15 mouse cellular contexts compared by ENCODE assay signal in the genomic region with DNA sequence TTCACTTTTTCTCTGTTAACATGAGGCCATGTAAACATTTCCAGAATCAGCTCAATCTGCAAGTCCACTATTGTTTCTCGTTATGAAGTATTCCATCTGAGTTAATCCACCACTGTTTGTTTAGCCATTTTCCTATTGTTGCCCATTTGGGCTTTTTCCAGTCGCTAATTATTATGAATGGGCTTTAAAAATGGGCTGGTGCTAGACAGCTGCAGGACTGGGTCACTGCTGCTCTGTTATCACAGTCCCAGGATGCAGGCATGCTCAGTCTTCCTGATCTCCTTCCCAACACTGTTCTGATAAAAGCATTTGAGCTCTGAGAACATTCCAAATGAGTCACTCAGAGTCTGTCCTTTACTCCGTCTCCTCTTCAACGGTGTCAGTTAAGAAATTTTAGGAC. TPM values are rescaled to one million over a fixed set of nuclear protein-coding genes. Genes with fewer than 3 reads are reported as not detected.
DNase-seq lines count a peak whose midpoint lies in the region; ATAC-seq and TF ChIP-seq lines count a peak whose summit lies in the region.
"Had no signal": no experiment of that assay in that cellular context is flagged by ENCODE, and none has a peak within 500 bp of the region (broad histone marks: within the 10 kb centered on the region; RNA-seq: fewer than 3 reads in every experiment).

No protein-coding gene starts in this region.

- peak; percentile 88 for ATAC-seq in heart, embryonic 16.5 days (replicated peaks; ENCODE audit: extremely low read depth, insufficient read depth, low FRiP score)
- ATAC-seq in lung, embryonic 16.5 days (ENCODE audit: low read depth), result peak; percentile 76
- ATAC-seq: forebrain, embryonic 15.5 days had no signal

- DNase-seq in kidney, adult 2 months, result peak; percentile 28
- DNase-seq in kidney, adult 18-20 months, result no peak
- DNase-seq in heart, adult 9 months (ENCODE audit: low spot score in 2 of 2), result peak; percentile 70 to 88
- DNase-seq in layer of hippocampus, postnatal 10 days (ENCODE audit: low spot score in 2 of 2), result no peak
- no peak for DNase-seq in ovary, postnatal 14 days (ENCODE audit: low spot score)
- DNase-seq: thymus, adult 2 months had no signal

- TF ChIP-seq POLR2A in kidney, adult 2 months (IDR thresholded peaks at IDR 0.05; ENCODE audit: low read depth, low read length), result no peak

- H3K9ac ChIP-seq in heart, embryonic 16.5 days (ENCODE audit: low read length), result no peak overlapping the region
- no peak overlapping the region for H3K9ac ChIP-seq in lung, embryonic 16.5 days (ENCODE audit: low read length)
- H3K9ac ChIP-seq: forebrain, embryonic 15.5 days; hindbrain, embryonic 13.5 days; limb, embryonic 12.5 days; midbrain, embryonic 12.5 days had no signal

- H3K27ac ChIP-seq in kidney, adult 2 months (ENCODE audit: insufficient read depth, low read depth, low read length), result no peak overlapping the region
- H3K27ac ChIP-seq in heart, embryonic 16.5 days (ENCODE audit: low read length), result peak overlapping the region; percentile 23
- no peak overlapping the region for H3K27ac ChIP-seq in lung, embryonic 16.5 days (ENCODE audit: low read length)
- H3K27ac ChIP-seq: embryonic facial prominence, embryonic 10.5 days; forebrain, embryonic 15.5 days; hindbrain, embryonic 13.5 days; layer of hippocampus, adult 2 months; limb, embryonic 12.5 days; midbrain, embryonic 12.5 days had no signal

- WGBS in kidney, adult 2 months, result 56% methylated on average over 4 of the region's 4 CpGs
- 24% methylated on average over 4 of the region's 4 CpGs for WGBS in heart, embryonic 16.5 days
- 44% methylated on average over 4 of the region's 4 CpGs for WGBS in lung, embryonic 16.5 days

- H3K4me2 ChIP-seq in heart, embryonic 16.5 days (ENCODE audit: low read depth, low read length), result no peak overlapping the region
- H3K4me2 ChIP-seq in lung, embryonic 16.5 days (ENCODE audit: low read depth, low read length), result no peak overlapping the region
- H3K4me2 ChIP-seq: forebrain, embryonic 15.5 days; hindbrain, embryonic 13.5 days; limb, embryonic 12.5 days; midbrain, embryonic 12.5 days had no signal

- no peak overlapping the region for H3K4me3 ChIP-seq in kidney, adult 2 months (ENCODE audit: insufficient read depth, low read depth, low read length)
- no peak overlapping the region for H3K4me3 ChIP-seq in heart, embryonic 16.5 days (ENCODE audit: low read length)
- H3K4me3 ChIP-seq in lung, embryonic 16.5 days (ENCODE audit: low read length), result no peak overlapping the region
- H3K4me3 ChIP-seq: embryonic facial prominence, embryonic 10.5 days; forebrain, embryonic 15.5 days; hindbrain, embryonic 13.5 days; layer of hippocampus, adult 2 months; limb, embryonic 12.5 days; midbrain, embryonic 12.5 days had no signal

- no peaks in the 10 kb centered on the region for H3K9me3 ChIP-seq in heart, embryonic 16.5 days (replicated peaks; ENCODE audit: control insufficient read depth, low read length)
- H3K9me3 ChIP-seq in lung, embryonic 16.5 days (ENCODE audit: control insufficient read depth, low read length), result no peaks in the 10 kb centered on the region
- H3K9me3 ChIP-seq: embryonic facial prominence, embryonic 10.5 days; forebrain, embryonic 15.5 days; hindbrain, embryonic 13.5 days; limb, embryonic 12.5 days; midbrain, embryonic 12.5 days had no signal

- no peaks in the 10 kb centered on the region for H3K27me3 ChIP-seq in kidney, adult 2 months (replicated peaks; ENCODE audit: control insufficient read depth, insufficient read depth, low read length)
- no peaks in the 10 kb centered on the region for H3K27me3 ChIP-seq in heart, embryonic 16.5 days (ENCODE audit: control insufficient read depth, insufficient read depth, low read length)
- H3K27me3 ChIP-seq in lung, embryonic 16.5 days (ENCODE audit: control insufficient read depth, insufficient read depth, low read depth, low read length), result no peaks in the 10 kb centered on the region
- H3K27me3 ChIP-seq: forebrain, embryonic 15.5 days; hindbrain, embryonic 13.5 days; limb, embryonic 12.5 days; midbrain, embryonic 12.5 days had no signal

- no peaks in the 10 kb centered on the region for H3K4me1 ChIP-seq in kidney, adult 2 months (ENCODE audit: control insufficient read depth, insufficient read depth, low read length)
- H3K4me1 ChIP-seq in heart, embryonic 16.5 days (ENCODE audit: control insufficient read depth, insufficient read depth, low read length), result peaks cover 3% of the 10 kb centered on the region
- no peaks in the 10 kb centered on the region for H3K4me1 ChIP-seq in lung, embryonic 16.5 days (replicated peaks; ENCODE audit: control insufficient read depth, insufficient read depth, low read length)
- H3K4me1 ChIP-seq: embryonic facial prominence, embryonic 10.5 days; hindbrain, embryonic 13.5 days; limb, embryonic 12.5 days; midbrain, embryonic 12.5 days had no signal

- H3K36me3 ChIP-seq in kidney, adult 2 months (ENCODE audit: control insufficient read depth, insufficient read depth, low read length), result no peaks in the 10 kb centered on the region
- no peaks in the 10 kb centered on the region for H3K36me3 ChIP-seq in heart, embryonic 16.5 days (ENCODE audit: control insufficient read depth, insufficient read depth)
- no peaks in the 10 kb centered on the region for H3K36me3 ChIP-seq in lung, embryonic 16.5 days (ENCODE audit: control insufficient read depth, insufficient read depth, low read length)
- H3K36me3 ChIP-seq: embryonic facial prominence, embryonic 10.5 days; forebrain, embryonic 15.5 days; hindbrain, embryonic 13.5 days; limb, embryonic 12.5 days; midbrain, embryonic 12.5 days had no signal

- no peak for TF ChIP-seq CTCF in kidney, adult 2 months (conservative IDR thresholded peaks at IDR 0.05; ENCODE audit: insufficient read depth, insufficient read length, low read depth, low read length)

RNA-seq across cellular contexts. Expression of gene Olfr987, which starts 58.1 kb away (rescaled TPM):
- not detected in 2 replicates for polyA plus RNA-seq in kidney, adult 2 months (2012; rRNA removed)
- polyA plus RNA-seq in heart, embryonic 16.5 days (2015; fragmentation: Nextera tagmentation; extraction: Ambion mirVana), result not detected in 2 replicates
- not detected in 2 replicates for polyA plus RNA-seq in lung, embryonic 16.5 days (2015; fragmentation: Nextera tagmentation; extraction: Ambion mirVana)
- total RNA-seq in layer of hippocampus, postnatal 10 days (2021), result not detected
- total RNA-seq: layer of hippocampus, adult 2 months had no signal
- polyA plus RNA-seq: embryonic facial prominence, embryonic 10.5 days; forebrain, embryonic 15.5 days; hindbrain, embryonic 13.5 days; limb, embryonic 12.5 days; midbrain, embryonic 12.5 days; neural tube, embryonic 11.5 days; thymus, adult 2 months had no signal

Comparison
In these comparisons a context has a peak if more than half of its experiments do, and no peak if none do; other contexts are left out.
1. DNase-seq: peak in kidney, adult 2 months (single experiment) and heart, adult 9 months (2 of 2); none in kidney, adult 18-20 months (single experiment), layer of hippocampus, postnatal 10 days (0 of 2) and ovary, postnatal 14 days (single experiment).